Mouse (Mus musculus): Measurements from ENCODE around the gene Ivns1abp. TPM values are rescaled to one million over a fixed set of nuclear protein-coding genes. Genes with fewer than 3 reads are reported as not detected.
A peak's percentile ranks its signal among the peaks of the same experiment; 100 is the strongest.

The Ivns1abp gene
- polyA plus RNA-seq, 1 experiment from 2014 or later = 221 TPM

- Histone ChIP-seq H3K4me2 (ENCODE audit: low read depth, low read length) (no peak overlapping the region), H3K36me3 (ENCODE audit: control insufficient read depth, insufficient read depth, low read length) (no peaks in the 10 kb centered on the region), H3K9me3 (ENCODE audit: control insufficient read depth, low read length) (no peaks in the 10 kb centered on the region), H3K4me3 (ENCODE audit: low read depth, low read length) (no peak overlapping the region), H3K27me3 (replicated peaks; ENCODE audit: control insufficient read depth, insufficient read depth, low read length) (no peaks in the 10 kb centered on the region), H3K9ac (ENCODE audit: low read depth, low read length) (no peak overlapping the region), H3K27ac (replicated peaks; ENCODE audit: low read depth, low read length) (no peak overlapping the region), H3K4me1 (ENCODE audit: control insufficient read depth, insufficient read depth, low read length) (no peaks in the 10 kb centered on the region)
- ATAC-seq (ENCODE audit: low read depth) (no peak), DNase-seq (ENCODE audit: low spot score) (no peak)
- WGBS = 53% methylated on average over 2 of the region's 2 CpGs
Measured at GRCm38 (mm10) chr1:151307059-151307458, 37.2 kb upstream of the Ivns1abp start.

GRCm38 (mm10) chr1:151307821-151308220 lies 36.5 kb upstream of the Ivns1abp start:
- H3K9ac ChIP-seq (ENCODE audit: low read depth, low read length) = no peak overlapping the region
- 60% methylated on average over 3 of the region's 3 CpGs for WGBS
- H3K4me1 ChIP-seq (ENCODE audit: control insufficient read depth, insufficient read depth, low read length) = no peaks in the 10 kb centered on the region
- DNase-seq (ENCODE audit: low spot score) (no peak), ATAC-seq (ENCODE audit: low read depth) (no peak)
- no peak overlapping the region for H3K4me3 ChIP-seq (ENCODE audit: low read depth, low read length)
- no peaks in the 10 kb centered on the region for H3K36me3 ChIP-seq (ENCODE audit: control insufficient read depth, insufficient read depth, low read length)
- no peaks in the 10 kb centered on the region for H3K9me3 ChIP-seq (ENCODE audit: control insufficient read depth, low read length)
- H3K27ac ChIP-seq (replicated peaks; ENCODE audit: low read depth, low read length) = no peak overlapping the region
- H3K27me3 ChIP-seq (replicated peaks; ENCODE audit: control insufficient read depth, insufficient read depth, low read length) = no peaks in the 10 kb centered on the region
- no peak overlapping the region for H3K4me2 ChIP-seq (ENCODE audit: low read depth, low read length)

GRCm38 (mm10) chr1:151308508-151308907 lies 35.8 kb upstream of the Ivns1abp start:
- no peak for DNase-seq (ENCODE audit: low spot score)
- H3K4me2 ChIP-seq (ENCODE audit: low read depth, low read length) = no peak overlapping the region
- no peak overlapping the region for H3K4me3 ChIP-seq (ENCODE audit: low read depth, low read length)
- no peak overlapping the region for H3K9ac ChIP-seq (ENCODE audit: low read depth, low read length)
- H3K36me3 ChIP-seq (ENCODE audit: control insufficient read depth, insufficient read depth, low read length) = no peaks in the 10 kb centered on the region
- no peak overlapping the region for H3K27ac ChIP-seq (replicated peaks; ENCODE audit: low read depth, low read length)
- no peak for ATAC-seq (ENCODE audit: low read depth)
- no peaks in the 10 kb centered on the region for H3K27me3 ChIP-seq (replicated peaks; ENCODE audit: control insufficient read depth, insufficient read depth, low read length)
- no peaks in the 10 kb centered on the region for H3K4me1 ChIP-seq (ENCODE audit: control insufficient read depth, insufficient read depth, low read length)
- 58% methylated on average over 4 of the region's 4 CpGs for WGBS
- no peaks in the 10 kb centered on the region for H3K9me3 ChIP-seq (ENCODE audit: control insufficient read depth, low read length)

- no peak overlapping the region for H3K27ac ChIP-seq (replicated peaks; ENCODE audit: low read depth, low read length)
- no peak overlapping the region for H3K9ac ChIP-seq (ENCODE audit: low read depth, low read length)
- H3K4me2 ChIP-seq (ENCODE audit: low read depth, low read length) = no peak overlapping the region
- H3K36me3 ChIP-seq (ENCODE audit: control insufficient read depth, insufficient read depth, low read length) = no peaks in the 10 kb centered on the region
- no peaks in the 10 kb centered on the region for H3K27me3 ChIP-seq (replicated peaks; ENCODE audit: control insufficient read depth, insufficient read depth, low read length)
- no peak overlapping the region for H3K4me3 ChIP-seq (ENCODE audit: low read depth, low read length)
- DNase-seq (ENCODE audit: low spot score) = no peak
- H3K9me3 ChIP-seq (ENCODE audit: control insufficient read depth, low read length) = no peaks in the 10 kb centered on the region
- no peaks in the 10 kb centered on the region for H3K4me1 ChIP-seq (ENCODE audit: control insufficient read depth, insufficient read depth, low read length)
- WGBS = 73% methylated on average over 5 of the region's 5 CpGs
- ATAC-seq (ENCODE audit: low read depth) = peak; percentile 17; the same call in 1 of the 2 replicates
Measured at GRCm38 (mm10) chr1:151310511-151310910, 33.8 kb upstream of the Ivns1abp start.

- no peaks in the 10 kb centered on the region for H3K9me3 ChIP-seq (ENCODE audit: control insufficient read depth, low read length)
- no peak overlapping the region for H3K4me3 ChIP-seq (ENCODE audit: low read depth, low read length)
- H3K27me3 ChIP-seq (replicated peaks; ENCODE audit: control insufficient read depth, insufficient read depth, low read length) = no peaks in the 10 kb centered on the region
- ATAC-seq (ENCODE audit: low read depth) (peak; percentile 85; the same call in 1 of the 2 replicates), DNase-seq (ENCODE audit: low spot score) (no peak)
- 80% methylated on average over 11 of the region's 11 CpGs for WGBS
- H3K4me2 ChIP-seq (ENCODE audit: low read depth, low read length) = no peak overlapping the region
- H3K27ac ChIP-seq (replicated peaks; ENCODE audit: low read depth, low read length) = no peak overlapping the region
- H3K9ac ChIP-seq (ENCODE audit: low read depth, low read length) = no peak overlapping the region
- no peaks in the 10 kb centered on the region for H3K36me3 ChIP-seq (ENCODE audit: control insufficient read depth, insufficient read depth, low read length)
- no peaks in the 10 kb centered on the region for H3K4me1 ChIP-seq (ENCODE audit: control insufficient read depth, insufficient read depth, low read length)
Measured at GRCm38 (mm10) chr1:151311379-151311778, 32.9 kb upstream of the Ivns1abp start.

GRCm38 (mm10) chr1:151319267-151319666 lies 25.0 kb upstream of the Ivns1abp start:
- Histone ChIP-seq H3K9ac (ENCODE audit: low read depth, low read length) (no peak overlapping the region), H3K4me3 (ENCODE audit: low read depth, low read length) (no peak overlapping the region), H3K4me1 (ENCODE audit: control insufficient read depth, insufficient read depth, low read length) (no peaks in the 10 kb centered on the region), H3K27ac (replicated peaks; ENCODE audit: low read depth, low read length) (no peak overlapping the region), H3K4me2 (ENCODE audit: low read depth, low read length) (no peak overlapping the region), H3K9me3 (ENCODE audit: control insufficient read depth, low read length) (no peaks in the 10 kb centered on the region), H3K27me3 (replicated peaks; ENCODE audit: control insufficient read depth, insufficient read depth, low read length) (no peaks in the 10 kb centered on the region), H3K36me3 (ENCODE audit: control insufficient read depth, insufficient read depth, low read length) (no peaks in the 10 kb centered on the region)
- 68% methylated on average over 7 of the region's 7 CpGs for WGBS
- DNase-seq (ENCODE audit: low spot score) (no peak), ATAC-seq (ENCODE audit: low read depth) (no peak)

- H3K36me3 ChIP-seq (ENCODE audit: control insufficient read depth, insufficient read depth, low read length) = no peaks in the 10 kb centered on the region
- WGBS = 62% methylated on average over 4 of the region's 4 CpGs
- H3K4me1 ChIP-seq (ENCODE audit: control insufficient read depth, insufficient read depth, low read length) = no peaks in the 10 kb centered on the region
- H3K9me3 ChIP-seq (ENCODE audit: control insufficient read depth, low read length) = no peaks in the 10 kb centered on the region
- no peaks in the 10 kb centered on the region for H3K27me3 ChIP-seq (replicated peaks; ENCODE audit: control insufficient read depth, insufficient read depth, low read length)
- ATAC-seq (ENCODE audit: low read depth) = no peak
- H3K9ac ChIP-seq (ENCODE audit: low read depth, low read length) = no peak overlapping the region
- no peak overlapping the region for H3K4me2 ChIP-seq (ENCODE audit: low read depth, low read length)
- no peak overlapping the region for H3K4me3 ChIP-seq (ENCODE audit: low read depth, low read length)
- DNase-seq (ENCODE audit: low spot score) = no peak
- no peak overlapping the region for H3K27ac ChIP-seq (replicated peaks; ENCODE audit: low read depth, low read length)
Measured at GRCm38 (mm10) chr1:151320408-151320807, 23.9 kb upstream of the Ivns1abp start.

- Histone ChIP-seq H3K9me3 (ENCODE audit: control insufficient read depth, low read length) (no peaks in the 10 kb centered on the region), H3K27ac (replicated peaks; ENCODE audit: low read depth, low read length) (no peak overlapping the region), H3K36me3 (ENCODE audit: control insufficient read depth, insufficient read depth, low read length) (no peaks in the 10 kb centered on the region), H3K27me3 (replicated peaks; ENCODE audit: control insufficient read depth, insufficient read depth, low read length) (no peaks in the 10 kb centered on the region), H3K4me2 (ENCODE audit: low read depth, low read length) (no peak overlapping the region), H3K4me1 (ENCODE audit: control insufficient read depth, insufficient read depth, low read length) (no peaks in the 10 kb centered on the region), H3K4me3 (ENCODE audit: low read depth, low read length) (no peak overlapping the region), H3K9ac (ENCODE audit: low read depth, low read length) (no peak overlapping the region)
- 70% methylated on average over 1 of the region's 1 CpGs for WGBS
- no peak for ATAC-seq (ENCODE audit: low read depth)
- DNase-seq (ENCODE audit: low spot score) = no peak
Measured at GRCm38 (mm10) chr1:151325328-151325727, 18.9 kb upstream of the Ivns1abp start.

GRCm38 (mm10) chr1:151328341-151329097 lies 15.8 kb upstream of the Ivns1abp start:
- DNase-seq (ENCODE audit: low spot score) (no peak), ATAC-seq (ENCODE audit: low read depth) (no peak)
- no peaks in the 10 kb centered on the region for H3K9me3 ChIP-seq (ENCODE audit: control insufficient read depth, low read length)
- 86% methylated on average over 14 of the region's 14 CpGs for WGBS
- H3K4me1 ChIP-seq (ENCODE audit: control insufficient read depth, insufficient read depth, low read length) = no peaks in the 10 kb centered on the region
- no peaks in the 10 kb centered on the region for H3K36me3 ChIP-seq (ENCODE audit: control insufficient read depth, insufficient read depth, low read length)
- H3K27me3 ChIP-seq (replicated peaks; ENCODE audit: control insufficient read depth, insufficient read depth, low read length) = no peaks in the 10 kb centered on the region
- no peak overlapping the region for H3K27ac ChIP-seq (replicated peaks; ENCODE audit: low read depth, low read length)
- no peak overlapping the region for H3K9ac ChIP-seq (ENCODE audit: low read depth, low read length)
- no peak overlapping the region for H3K4me2 ChIP-seq (ENCODE audit: low read depth, low read length)
- H3K4me3 ChIP-seq (ENCODE audit: low read depth, low read length) = no peak overlapping the region
